21 mouse cellular contexts compared by ENCODE assay signal in genomic region chr1:83137847-83138246, GRCm38 (mm10). TPM values are rescaled to one million over a fixed set of nuclear protein-coding genes. Genes with fewer than 3 reads are reported as not detected.
"Had no signal": no experiment of that assay in that cellular context is flagged by ENCODE, and none has a peak within 500 bp of the region (broad histone marks: within the 10 kb centered on the region; RNA-seq: fewer than 3 reads in every experiment).

No protein-coding gene starts in this region.

- H3K27ac ChIP-seq: kidney, postnatal 0 days; limb, embryonic 10.5 days; liver, embryonic 15.5 days; neural tube, embryonic 12.5 days; stomach, postnatal 0 days had no signal

- H3K9ac ChIP-seq: liver, embryonic 15.5 days; neural tube, embryonic 12.5 days had no signal

- H3K9me3 ChIP-seq: limb, embryonic 10.5 days; liver, embryonic 15.5 days; neural tube, embryonic 12.5 days had no signal

- H3K4me1 ChIP-seq: limb, embryonic 10.5 days; liver, embryonic 15.5 days; neural tube, embryonic 12.5 days had no signal

- DNase-seq: kidney, adult 11 months; kidney, adult 9 months; kidney, postnatal 36 days; midbrain, embryonic 14.5 days; thymus, adult 2 months; thymus, postnatal 25 days had no signal

- H3K4me3 ChIP-seq: limb, embryonic 10.5 days; liver, embryonic 15.5 days; neural tube, embryonic 12.5 days had no signal

- H3K27me3 ChIP-seq: liver, embryonic 15.5 days; neural tube, embryonic 12.5 days had no signal

- H3K4me2 ChIP-seq: liver, embryonic 11.5 days; liver, embryonic 15.5 days; neural tube, embryonic 12.5 days had no signal

- H3K36me3 ChIP-seq: limb, embryonic 10.5 days; liver, embryonic 15.5 days; neural tube, embryonic 12.5 days had no signal

RNA-seq across cellular contexts. Expression of gene Ccl20, which starts 21.3 kb away (rescaled TPM):
- total RNA-seq: layer of hippocampus, adult 18-20 months; layer of hippocampus, postnatal 14 days; left cerebral cortex, adult 18-20 months; left cerebral cortex, postnatal 10 days; megakaryocyte progenitor cell, adult 5-6 weeks; monocyte, adult 5-6 weeks; neutrophil, adult 5-6 weeks had no signal
- polyA plus RNA-seq: limb, embryonic 10.5 days; liver, embryonic 15.5 days; lung, embryonic 16.5 days; midbrain, embryonic 14.5 days; neural tube, embryonic 12.5 days; urinary bladder, adult 2 months had no signal

RNA-seq across cellular contexts. Expression of gene Daw1, which starts 21.7 kb away (rescaled TPM):
- total RNA-seq: megakaryocyte progenitor cell, adult 5-6 weeks; monocyte, adult 5-6 weeks; neutrophil, adult 5-6 weeks had no signal
- polyA plus RNA-seq: limb, embryonic 10.5 days; liver, embryonic 11.5 days; liver, embryonic 15.5 days; neural tube, embryonic 12.5 days; thymus, adult 2 months had no signal
